Mouse (Mus musculus): ENCODE data around the gene Tspan10. TPM values are rescaled to one million over a fixed set of nuclear protein-coding genes. Genes with fewer than 3 reads are reported as not detected.

The Tspan10 gene
- total RNA-seq, 2 experiments from 2014 or later = 0.16 TPM; not detected in 1

DNA sequence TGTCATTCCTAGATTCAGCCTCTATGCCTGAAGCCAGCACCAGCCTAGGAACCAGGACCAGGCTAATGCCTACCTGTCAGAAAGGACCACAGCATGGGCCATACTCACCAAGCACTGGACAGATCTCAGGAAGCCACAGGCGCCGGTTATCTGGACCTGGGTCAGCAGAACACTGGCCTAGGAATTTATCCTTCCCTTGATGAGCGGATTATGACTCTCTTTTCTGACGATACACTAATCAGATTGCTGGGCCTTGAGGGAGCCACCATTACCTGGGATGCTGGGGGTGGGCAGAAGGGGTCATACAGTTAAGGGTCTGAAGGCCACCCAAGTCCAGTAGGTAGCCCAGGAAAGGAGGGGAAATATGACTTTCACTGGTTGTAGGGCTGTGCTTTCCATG is 10.9 kb downstream of the Tspan10 start, which contains the start of gene Pde6g:
TSS of gene Pde6g (minus strand) at position 195 of the 400 bp plus-strand sequence.
- ATAC-seq (ENCODE audit: poor library complexity, severe bottlenecking) = no peak

- ATAC-seq (ENCODE audit: poor library complexity, severe bottlenecking) = no peak
Measured at GRCm38 (mm10) chr11:120454965-120455364, 12.5 kb downstream of the Tspan10 start.

GRCm38 (mm10) chr11:120455413-120455812 is 13.0 kb downstream of the Tspan10 start:
- ATAC-seq (ENCODE audit: poor library complexity, severe bottlenecking) = no peak

DNA sequence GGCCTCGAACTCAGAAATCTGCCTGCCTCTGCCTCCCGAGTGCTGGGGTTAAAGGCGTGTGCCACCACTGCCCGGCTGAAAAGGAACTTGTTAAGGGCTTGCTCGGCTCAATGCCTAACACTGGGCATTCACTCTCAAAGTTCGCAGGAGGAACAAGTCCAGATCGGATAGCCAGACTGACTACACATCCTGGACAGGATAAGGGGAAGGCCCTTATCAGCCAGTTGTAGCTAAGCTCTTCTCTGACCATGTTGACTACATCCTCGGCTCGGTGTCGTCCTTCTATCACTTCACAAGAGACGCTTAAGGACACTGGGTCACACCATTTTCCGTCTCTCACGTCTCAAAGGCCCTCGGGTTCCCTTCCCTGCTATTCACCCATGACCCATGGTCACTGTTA is 14.9 kb downstream of the Tspan10 start:
- ATAC-seq (ENCODE audit: poor library complexity, severe bottlenecking) = peak; percentile 34; the same call in 1 of the 2 replicates

GRCm38 (mm10) chr11:120457772-120458751 is 15.6 kb downstream of the Tspan10 start, which contains the start of the genes Oxld1 and Ccdc137:
Oxld1 (minus strand) TSS chr11:120458068.
Ccdc137 (plus strand) TSS chr11:120458115.
- ATAC-seq (ENCODE audit: poor library complexity, severe bottlenecking) = peak; percentile 96

DNA sequence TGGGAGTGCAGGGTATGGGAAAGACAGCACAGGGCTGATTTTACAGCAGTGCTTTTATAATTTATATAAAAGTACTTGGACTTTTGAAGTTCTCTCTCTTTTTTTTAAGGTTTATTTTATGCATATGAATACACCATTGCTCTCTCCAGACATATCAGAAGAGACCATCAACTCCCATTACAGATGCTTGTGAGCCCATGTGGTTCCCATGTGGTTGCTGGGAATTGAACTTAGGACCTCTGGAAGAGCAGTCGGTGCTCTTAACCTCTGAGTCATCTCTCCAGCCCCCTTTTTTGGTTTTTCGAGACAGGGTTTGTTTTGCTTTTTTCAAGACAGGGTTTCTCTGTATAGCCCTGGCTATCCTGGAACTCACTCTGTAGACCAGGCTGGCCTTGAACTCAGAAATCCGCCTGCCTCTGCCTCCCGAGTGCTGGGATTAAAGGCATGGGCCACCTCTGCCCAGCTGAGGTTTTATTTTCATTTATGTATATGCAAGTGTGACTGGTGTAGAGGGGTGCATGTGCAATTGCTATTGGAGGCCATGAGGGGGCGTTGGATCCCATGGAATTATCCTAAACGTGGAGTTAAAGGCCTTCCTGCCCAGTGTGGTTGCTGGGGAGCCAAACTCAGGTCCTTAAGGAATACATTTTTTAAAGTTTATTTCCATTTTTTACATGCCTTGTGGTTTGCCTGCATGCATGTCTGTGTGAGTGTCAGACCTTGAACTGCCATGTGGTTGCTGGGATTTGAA is 16.6 kb downstream of the Tspan10 start:
- ATAC-seq (ENCODE audit: poor library complexity, severe bottlenecking) = no peak

- ATAC-seq (ENCODE audit: poor library complexity, severe bottlenecking) = no peak
Measured at GRCm38 (mm10) chr11:120463536-120463935, 21.1 kb downstream of the Tspan10 start.

GRCm38 (mm10) chr11:120464365-120464764 is 21.9 kb downstream of the Tspan10 start:
- ATAC-seq (ENCODE audit: poor library complexity, severe bottlenecking) = no peak

- no peak for ATAC-seq (ENCODE audit: poor library complexity, severe bottlenecking)
Measured at GRCm38 (mm10) chr11:120465521-120465920, 23.1 kb downstream of the Tspan10 start.

GRCm38 (mm10) chr11:120467051-120467735 is 24.7 kb downstream of the Tspan10 start, which contains the start of gene Arl16:
Arl16 (minus strand) TSS chr11:120467607.
- ATAC-seq (ENCODE audit: poor library complexity, severe bottlenecking) = peak; percentile 98

DNA sequence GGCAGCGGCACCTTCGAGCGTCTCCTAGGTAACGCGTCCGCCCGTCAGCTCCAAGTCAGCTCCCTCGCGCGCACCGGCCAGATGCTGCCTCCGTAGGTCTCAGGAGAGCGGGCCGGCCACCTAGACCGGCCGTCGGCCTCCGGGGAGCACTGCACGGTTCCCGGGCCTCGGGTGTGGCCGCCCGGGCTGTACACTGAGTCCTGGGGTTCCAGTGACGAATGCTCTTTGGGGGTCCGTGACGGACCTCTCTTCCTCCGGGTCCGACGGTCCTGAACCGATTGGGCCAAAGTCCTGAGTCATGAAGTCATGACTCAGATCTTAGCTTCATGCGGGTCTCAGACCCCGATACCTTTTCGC is 25.3 kb downstream of the Tspan10 start:
- no peak for ATAC-seq (ENCODE audit: poor library complexity, severe bottlenecking)

- ATAC-seq (ENCODE audit: poor library complexity, severe bottlenecking) = no peak
Measured at GRCm38 (mm10) chr11:120472052-120472451, 29.6 kb downstream of the Tspan10 start.

DNA sequence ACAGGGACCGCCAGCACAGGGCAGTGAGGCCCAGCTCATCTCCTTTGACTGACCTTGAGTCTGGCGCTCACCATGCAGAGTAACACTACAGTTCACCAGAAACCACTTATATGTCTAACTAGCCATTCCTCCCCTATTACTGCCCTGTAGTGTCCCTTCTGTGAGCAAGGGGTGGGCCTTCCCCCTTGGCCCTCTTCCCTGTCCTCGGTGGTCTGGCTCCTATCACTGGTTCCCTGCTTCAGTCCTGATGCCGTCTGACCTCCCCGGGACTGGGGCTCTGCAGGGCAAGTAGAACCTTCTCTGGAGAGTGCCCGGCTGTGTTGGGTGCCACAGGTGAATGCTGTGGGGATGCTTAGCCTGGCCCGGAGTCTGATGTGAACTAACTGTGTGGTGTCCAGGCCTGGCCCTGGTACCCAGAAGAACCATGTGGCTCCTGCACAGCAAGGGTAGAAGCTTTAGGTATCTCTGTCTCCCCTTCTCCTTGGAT is 41.0 kb downstream of the Tspan10 start:
- ATAC-seq (ENCODE audit: poor library complexity, severe bottlenecking) = no peak

DNA sequence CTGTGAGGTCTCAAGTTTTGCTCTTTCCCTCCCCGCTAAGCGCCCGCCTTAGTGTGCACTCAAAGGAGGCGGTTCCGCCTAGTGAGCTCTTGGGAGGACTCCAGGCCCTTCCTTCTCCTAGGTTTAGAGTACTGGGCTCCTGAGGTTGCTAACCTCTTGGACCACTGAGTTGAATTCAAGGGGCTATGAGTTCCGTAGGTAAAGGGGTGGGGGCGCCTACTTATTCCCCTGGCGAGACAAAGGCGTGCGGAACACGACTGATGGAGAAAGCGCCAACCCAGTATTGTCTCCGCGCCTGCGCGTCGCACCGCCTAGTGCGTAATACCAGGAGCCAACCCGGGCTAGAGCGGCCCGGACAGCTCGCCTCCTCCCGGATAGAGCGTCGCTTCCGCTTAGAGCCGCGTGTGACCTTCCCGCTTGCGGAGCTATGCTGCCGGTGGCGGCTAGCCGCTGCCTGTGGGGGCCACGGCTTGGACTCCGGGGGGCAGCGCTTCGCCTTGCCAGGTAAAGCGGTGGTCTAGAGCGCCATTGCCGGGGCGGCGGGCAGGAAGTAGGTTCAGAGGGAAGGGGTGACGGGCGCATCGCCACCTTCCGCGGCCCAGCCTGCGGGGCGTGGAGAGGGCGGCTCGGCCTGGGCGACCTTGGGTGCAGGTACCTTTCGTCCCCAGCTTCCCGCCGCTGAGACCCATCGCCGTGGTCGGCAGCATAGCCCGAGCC is 42.0 kb downstream of the Tspan10 start, which contains the start of gene Mrpl12:
TSS of gene Mrpl12 (plus strand) at position 349 of the 717 bp plus-strand sequence.
- peak; percentile 92 for ATAC-seq (ENCODE audit: poor library complexity, severe bottlenecking)

GRCm38 (mm10) chr11:120485251-120485650 is 42.8 kb downstream of the Tspan10 start:
- ATAC-seq (ENCODE audit: poor library complexity, severe bottlenecking) = no peak

DNA sequence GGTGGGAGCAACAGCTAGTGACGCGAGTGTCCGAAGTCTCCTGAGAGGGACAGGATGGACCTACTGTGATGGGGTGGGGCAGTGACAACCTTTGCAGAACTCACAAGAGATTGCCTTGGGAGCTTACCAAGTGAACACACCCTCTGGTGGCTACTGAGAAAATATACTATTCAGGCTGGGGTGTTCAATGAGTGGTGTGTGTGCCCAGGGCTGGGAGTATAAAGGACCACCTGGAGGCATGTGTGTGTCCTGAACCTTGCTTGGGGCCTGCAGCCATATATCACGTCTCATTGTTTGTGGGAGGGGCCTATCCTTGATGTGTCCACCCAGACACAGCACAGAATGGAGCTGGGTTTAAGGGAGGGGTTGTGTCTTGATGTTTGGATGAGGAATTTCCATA is 46.1 kb downstream of the Tspan10 start:
- no peak for ATAC-seq (ENCODE audit: poor library complexity, severe bottlenecking)

GRCm38 (mm10) chr11:120489054-120489761 is 46.8 kb downstream of the Tspan10 start:
- peak; percentile 61 for ATAC-seq (ENCODE audit: poor library complexity, severe bottlenecking)

- ATAC-seq (ENCODE audit: poor library complexity, severe bottlenecking) = no peak
Measured at GRCm38 (mm10) chr11:120490291-120491046, 48.0 kb downstream of the Tspan10 start.
